Comparison of ENCODE assay signal across 8 mouse cellular contexts in the genomic region with DNA sequence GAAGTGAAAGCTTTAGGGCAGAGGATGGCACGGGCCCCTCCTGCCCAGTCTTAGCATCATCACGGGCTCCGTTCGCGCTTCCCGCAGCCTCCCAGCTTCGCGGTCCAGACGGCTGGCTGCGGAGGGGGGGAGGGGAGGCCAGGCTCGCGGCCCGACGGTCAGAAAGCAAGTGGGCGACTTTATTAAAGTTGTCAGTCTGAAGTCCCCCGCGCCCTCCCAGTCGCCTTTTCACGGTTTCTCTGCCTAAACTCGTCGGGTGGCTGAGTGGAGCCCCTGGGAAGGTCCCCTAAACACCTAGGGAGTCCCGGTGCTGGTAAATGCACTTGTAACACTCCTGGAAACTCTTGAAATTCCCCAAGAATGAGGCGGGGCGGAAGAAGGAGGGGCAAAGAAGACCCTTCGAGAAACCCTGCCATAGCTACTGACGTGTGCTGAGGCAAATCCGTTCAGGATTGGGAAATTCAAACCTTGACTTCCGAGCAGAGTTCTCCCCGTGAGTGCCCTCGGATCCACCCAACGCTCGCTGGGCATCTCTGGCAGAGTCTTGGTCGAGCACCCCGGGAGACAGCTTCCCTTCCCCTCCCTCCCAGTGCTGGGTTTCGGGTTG. TPM values are rescaled to one million over a fixed set of nuclear protein-coding genes. Genes with fewer than 3 reads are reported as not detected.
A peak's percentile ranks its signal among the peaks of the same experiment; 100 is the strongest.
DNase-seq lines count a peak whose midpoint lies in the region; ATAC-seq and TF ChIP-seq lines count a peak whose summit lies in the region.

No protein-coding gene starts in this region.

- peak overlapping the region; percentile 77 for H3K4me2 ChIP-seq in liver, embryonic 11.5 days
- H3K4me2 ChIP-seq in midbrain, embryonic 16.5 days (ENCODE audit: low read length) = peak overlapping the region; percentile 93

- H3K36me3 ChIP-seq in liver, embryonic 11.5 days (ENCODE audit: control insufficient read depth, insufficient read depth, low read length) = no peaks in the 10 kb centered on the region
- no peaks in the 10 kb centered on the region for H3K36me3 ChIP-seq in midbrain, embryonic 16.5 days (ENCODE audit: control insufficient read depth, insufficient read depth, low read length)

- no peaks in the 10 kb centered on the region for H3K4me1 ChIP-seq in liver, embryonic 11.5 days (replicated peaks; ENCODE audit: control insufficient read depth, insufficient read depth, low read length)
- 0 out of 2 replicates have a peak, but pooled peaks cover 6% of the 10 kb centered on the region for H3K4me1 ChIP-seq in midbrain, embryonic 16.5 days (ENCODE audit: control insufficient read depth, insufficient read depth, low read length)

- H3K9me3 ChIP-seq in liver, embryonic 11.5 days (ENCODE audit: control insufficient read depth, low read length) = no peaks in the 10 kb centered on the region
- no peaks in the 10 kb centered on the region for H3K9me3 ChIP-seq in midbrain, embryonic 16.5 days (replicated peaks; ENCODE audit: control insufficient read depth, low read length, poor library complexity, severe bottlenecking)

- WGBS in liver, embryonic 11.5 days = 1% methylated on average over 35 of the region's 35 CpGs
- WGBS in midbrain, embryonic 16.5 days = under 1% methylated on average over 35 of the region's 35 CpGs

- ATAC-seq in liver, embryonic 11.5 days (replicated peaks; ENCODE audit: low FRiP score) = peak; percentile 46; the same call in 1 of the 2 replicates
- ATAC-seq in midbrain, embryonic 16.5 days = peak; percentile 86

- peak overlapping the region; percentile 60 for H3K9ac ChIP-seq in liver, embryonic 11.5 days (ENCODE audit: low read depth, low read length)
- peak overlapping the region; percentile 56 for H3K9ac ChIP-seq in midbrain, embryonic 16.5 days (ENCODE audit: low read depth, low read length)

- peak; percentile 7 to 27 for DNase-seq in spleen, postnatal 10 days (ENCODE audit: low spot score in 2 of 2)
- DNase-seq in spleen, postnatal 14 days (ENCODE audit: low spot score in 2 of 2) = no peak
- peak; percentile 76 for DNase-seq in brain, embryonic 14.5 days (ENCODE audit: low read depth)
- peak; percentile 39 for DNase-seq in gastrocnemius, postnatal 25 days
- peak; percentile 2 for DNase-seq in induced T-regulatory cell, adult 2 months (ENCODE audit: low read depth)
- peak; percentile 48 for DNase-seq in liver, embryonic 11.5 days (ENCODE audit: low spot score)
- no peak for DNase-seq in T-cell, adult 2 months (ENCODE audit: low spot score)

- no peaks in the 10 kb centered on the region for H3K27me3 ChIP-seq in liver, embryonic 11.5 days (replicated peaks; ENCODE audit: control insufficient read depth, insufficient read depth, low read length)
- H3K27me3 ChIP-seq in midbrain, embryonic 16.5 days (ENCODE audit: control insufficient read depth, insufficient read depth, low read depth, low read length) = peaks cover 10% of the 10 kb centered on the region; the same call in 1 of the 2 replicates

- H3K27ac ChIP-seq in liver, embryonic 11.5 days (ENCODE audit: low read depth, low read length) = peak overlapping the region; percentile 62; the same call in 1 of the 2 replicates
- H3K27ac ChIP-seq in midbrain, embryonic 16.5 days (ENCODE audit: low read length) = peak overlapping the region; percentile 45

- H3K4me3 ChIP-seq in liver, embryonic 11.5 days (ENCODE audit: low read depth, low read length) = peak overlapping the region; percentile 62
- peak overlapping the region; percentile 49 for H3K4me3 ChIP-seq in midbrain, embryonic 16.5 days (ENCODE audit: low read depth, low read length)

- no peak for TF ChIP-seq CTCF in brain, embryonic 14.5 days (IDR thresholded peaks at IDR 0.05; ENCODE audit: borderline replicate concordance, extremely low read depth, insufficient read depth, insufficient read length)

- no peak for TF ChIP-seq POLR2A in brain, embryonic 14.5 days (IDR thresholded peaks at IDR 0.05; ENCODE audit: borderline replicate concordance, extremely low read depth, insufficient read depth, insufficient read length, poor library complexity, severe bottlenecking)

RNA-seq across cellular contexts. Expression of a gene that starts 1.6 kb away (rescaled TPM):
- 18.0 and 36.8 TPM in 2 replicates for polyA plus RNA-seq in brain, embryonic 14.5 days (2012; rRNA removed)
- total RNA-seq in gastrocnemius, postnatal 25 days (2021) = 10 to 100 TPM in 1 of 2 experiments, 1 to 10 TPM in 1; 9.7 to 13.6 TPM
- polyA plus RNA-seq in liver, embryonic 11.5 days (2014; fragmentation: Nextera tagmentation; extraction: Ambion mirVana) = 47.2 and 49.6 TPM in 2 replicates
- polyA plus RNA-seq in midbrain, embryonic 16.5 days (2015; fragmentation: Nextera tagmentation; extraction: Ambion mirVana) = 83.6 and 99.9 TPM in 2 replicates

Comparison
In these comparisons a context has a peak if more than half of its experiments do, and no peak if none do; other contexts are left out.
1. DNase-seq: peak in spleen, postnatal 10 days (2 of 2), brain, embryonic 14.5 days (single experiment), gastrocnemius, postnatal 25 days (single experiment), induced T-regulatory cell, adult 2 months (single experiment) and liver, embryonic 11.5 days (single experiment); none in spleen, postnatal 14 days (0 of 2) and T-cell, adult 2 months (single experiment).